Mouse (Mus musculus) heart, adult 2 months (tissue): ENCODE data around the gene Pdyn.

Experiments
- CTCF ChIP-seq: fragments of 200-600 bp; IDR thresholded peaks from 2 replicates; pipeline ENCODE4 v1.8.1; 2022; ENCODE audit warnings: antibody characterized with exemption, mild to moderate bottlenecking, moderate library complexity
- EP300 ChIP-seq: fragments of 200-500 bp; IDR thresholded peaks from 2 replicates; pipeline ENCODE4 v1.6.1; 2011; ENCODE audit warnings: low read depth, low read length, control low read depth; ENCODE audit not compliant: insufficient read depth
- POLR2A ChIP-seq: fragments of 200-500 bp; IDR thresholded peaks from 2 replicates; pipeline ENCODE4 v1.6.1; 2011; ENCODE audit warnings: mild to moderate bottlenecking, low read depth, low read length, control low read depth; ENCODE audit not compliant: insufficient read depth

DNA sequence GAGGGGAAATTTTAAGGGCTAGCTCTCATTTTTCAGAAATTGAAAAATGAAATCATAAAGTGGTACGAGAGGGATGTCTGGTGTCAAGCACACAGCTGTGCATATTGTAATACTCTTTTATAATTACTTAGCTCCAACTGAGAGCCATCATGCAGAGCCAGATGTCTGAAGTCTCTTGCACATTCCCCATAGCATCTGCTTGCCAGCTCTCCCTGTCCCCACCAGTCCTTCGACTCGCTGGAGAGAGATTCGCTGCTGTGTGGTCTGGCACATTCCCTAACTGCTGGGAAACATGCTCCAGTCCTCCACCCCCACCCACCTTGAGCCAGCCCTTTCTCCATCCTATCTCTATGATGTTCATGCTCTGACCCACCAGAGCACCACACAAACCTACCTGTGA is 15.6 kb downstream of the Pdyn start:
- TF ChIP-seq CTCF (no peak), POLR2A (no peak), EP300 (no peak)
